Mouse (Mus musculus): ENCODE results near the gene Fgf11. TPM values are rescaled to one million over a fixed set of nuclear protein-coding genes. Genes with fewer than 3 reads are reported as not detected.

Gene Fgf11
- polyA plus RNA-seq, 1 experiment from 2014 or later: 4.4 TPM

- no peak for ATAC-seq (ENCODE audit: insufficient number of reproducible peaks, low FRiP score, low TSS enrichment, low read depth)
- Histone ChIP-seq H3K27me3 (no peaks in the 10 kb centered on the region), H3K4me3 (replicated peaks) (no peak within 1 kb of the TSS), H3K9ac (no peak within 1 kb of the TSS), H3K27ac (replicated peaks) (no peak within 1 kb of the TSS), H3K9me3 (replicated peaks) (no peaks in the 10 kb centered on the region), H3K4me1 (no peaks in the 10 kb centered on the region), H3K36me3 (no peaks in the 10 kb centered on the region), H3K4me2 (replicated peaks) (no peak within 1 kb of the TSS)
- 61% methylated on average over 10 of the region's 10 CpGs for WGBS
Observed at GRCm38 (mm10) chr11:69815155-69815554, 13.5 kb upstream of the Fgf11 start, which contains the start of gene Gm39566. Gene Gm39566 (minus strand): TSS chr11:69815298.

DNA sequence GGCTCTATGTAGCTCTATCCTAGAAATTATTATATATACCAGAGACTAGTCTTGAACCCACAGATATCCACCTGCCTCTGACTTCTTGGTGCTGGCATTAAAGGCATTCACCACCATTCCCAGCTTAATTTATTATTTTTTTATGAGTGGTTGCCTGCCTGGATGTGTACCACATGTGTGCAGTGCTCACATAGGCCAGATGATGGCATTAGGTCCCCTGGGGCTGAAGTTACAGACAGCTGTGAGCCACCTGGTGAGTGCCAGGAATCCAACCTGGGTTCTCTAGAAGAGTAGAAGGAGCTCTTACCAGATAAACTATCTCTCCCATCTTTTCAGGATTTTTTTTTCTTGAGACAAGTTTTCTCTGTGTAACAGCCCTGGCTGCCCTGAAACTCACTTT, 8.6 kb upstream of the Fgf11 start:
- Histone ChIP-seq H3K9me3 (replicated peaks) (no peaks in the 10 kb centered on the region), H3K9ac (no peak overlapping the region), H3K4me1 (no peaks in the 10 kb centered on the region), H3K27ac (replicated peaks) (no peak overlapping the region), H3K4me2 (replicated peaks) (no peak overlapping the region), H3K36me3 (no peaks in the 10 kb centered on the region), H3K27me3 (peaks cover 5% of the 10 kb centered on the region; the same call in 1 of the 2 replicates), H3K4me3 (replicated peaks) (no peak overlapping the region)
- no peak for ATAC-seq (ENCODE audit: insufficient number of reproducible peaks, low FRiP score, low TSS enrichment, low read depth)

GRCm38 (mm10) chr11:69807641-69808040, 6.0 kb upstream of the Fgf11 start:
- peaks cover 26% of the 10 kb centered on the region for H3K4me1 ChIP-seq
- 68% methylated on average over 2 of the region's 2 CpGs for WGBS
- H3K9me3 ChIP-seq (replicated peaks): no peaks in the 10 kb centered on the region
- H3K27me3 ChIP-seq: peaks cover 17% of the 10 kb centered on the region
- no peak overlapping the region for H3K9ac ChIP-seq
- no peak overlapping the region for H3K4me2 ChIP-seq (replicated peaks)
- H3K27ac ChIP-seq (replicated peaks): no peak overlapping the region
- H3K4me3 ChIP-seq (replicated peaks): no peak overlapping the region
- no peaks in the 10 kb centered on the region for H3K36me3 ChIP-seq
- no peak for ATAC-seq (ENCODE audit: insufficient number of reproducible peaks, low FRiP score, low TSS enrichment, low read depth)

DNA sequence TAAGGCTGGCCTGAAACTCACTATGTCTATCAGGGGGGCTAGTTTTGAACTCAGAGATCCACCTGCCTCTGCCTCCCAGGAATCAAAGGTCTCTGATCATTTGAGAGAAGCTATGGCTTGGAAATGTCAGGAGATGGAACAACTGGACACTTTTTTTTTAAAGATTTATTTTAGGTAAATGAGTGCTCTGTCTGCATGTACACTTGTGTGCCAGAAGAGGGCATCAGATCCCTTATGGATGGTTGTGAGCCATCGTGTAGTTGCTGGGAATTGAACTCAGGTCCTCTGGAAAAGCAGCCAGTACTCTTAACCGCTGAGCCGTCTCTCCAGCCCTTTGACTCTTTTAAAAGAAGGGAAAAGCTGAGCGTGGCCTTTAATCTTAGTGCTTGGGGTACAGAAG, 4.7 kb upstream of the Fgf11 start:
- peaks cover 22% of the 10 kb centered on the region for H3K27me3 ChIP-seq
- WGBS: 74% methylated on average over 4 of the region's 4 CpGs

GRCm38 (mm10) chr11:69804972-69805909, 3.6 kb upstream of the Fgf11 start, which contains the start of gene Tmem102:
Gene Tmem102 (minus strand): TSS chr11:69805624.
- peaks cover 22% of the 10 kb centered on the region for H3K27me3 ChIP-seq
- H3K4me1 ChIP-seq: peaks cover 50% of the 10 kb centered on the region
- WGBS: 9% methylated on average over 29 of the region's 29 CpGs
- peak within 1 kb of the TSS; percentile 97 for H3K4me2 ChIP-seq (replicated peaks)
- H3K27ac ChIP-seq (replicated peaks): no peak within 1 kb of the TSS
- H3K9me3 ChIP-seq (replicated peaks): no peaks in the 10 kb centered on the region
- H3K9ac ChIP-seq: peak within 1 kb of the TSS; percentile 12; the same call in 1 of the 2 replicates
- H3K36me3 ChIP-seq: no peaks in the 10 kb centered on the region
- no peak for ATAC-seq (ENCODE audit: insufficient number of reproducible peaks, low FRiP score, low TSS enrichment, low read depth)
- peak within 1 kb of the TSS; percentile 63 for H3K4me3 ChIP-seq (replicated peaks)

More for the DNA sequence above, 4.7 kb upstream of the Fgf11 start:
- no peak overlapping the region for H3K4me2 ChIP-seq (replicated peaks)
- no peak overlapping the region for H3K4me3 ChIP-seq (replicated peaks)
- peaks cover 39% of the 10 kb centered on the region for H3K4me1 ChIP-seq
- H3K27ac ChIP-seq (replicated peaks): no peak overlapping the region
- H3K36me3 ChIP-seq: no peaks in the 10 kb centered on the region
- ATAC-seq (ENCODE audit: insufficient number of reproducible peaks, low FRiP score, low TSS enrichment, low read depth): no peak
- H3K9ac ChIP-seq: no peak overlapping the region
- H3K9me3 ChIP-seq (replicated peaks): no peaks in the 10 kb centered on the region

DNA sequence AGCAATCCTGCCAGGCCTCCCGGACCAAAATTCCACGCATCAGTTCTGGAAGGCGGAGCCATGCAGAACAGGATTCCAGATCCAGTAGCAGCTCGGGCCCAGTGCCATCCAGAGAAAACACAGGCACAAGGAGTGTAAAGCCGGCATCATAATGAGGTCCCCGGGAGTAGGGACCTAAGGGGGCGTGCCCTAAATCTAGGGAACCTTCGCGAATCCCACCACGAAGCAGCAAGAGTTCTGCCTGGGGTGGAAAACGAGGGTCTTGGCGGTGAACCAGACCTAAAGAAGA, 2.9 kb upstream of the Fgf11 start:
- WGBS: 4% methylated on average over 12 of the region's 12 CpGs
- Histone ChIP-seq H3K36me3 (no peaks in the 10 kb centered on the region), H3K27ac (replicated peaks) (no peak overlapping the region), H3K9me3 (replicated peaks) (no peaks in the 10 kb centered on the region), H3K4me2 (replicated peaks) (peak overlapping the region; percentile 97), H3K4me1 (peaks cover 57% of the 10 kb centered on the region), H3K27me3 (peaks cover 22% of the 10 kb centered on the region), H3K4me3 (replicated peaks) (peak overlapping the region; percentile 63), H3K9ac (peak overlapping the region; percentile 12; the same call in 1 of the 2 replicates)
- no peak for ATAC-seq (ENCODE audit: insufficient number of reproducible peaks, low FRiP score, low TSS enrichment, low read depth)

DNA sequence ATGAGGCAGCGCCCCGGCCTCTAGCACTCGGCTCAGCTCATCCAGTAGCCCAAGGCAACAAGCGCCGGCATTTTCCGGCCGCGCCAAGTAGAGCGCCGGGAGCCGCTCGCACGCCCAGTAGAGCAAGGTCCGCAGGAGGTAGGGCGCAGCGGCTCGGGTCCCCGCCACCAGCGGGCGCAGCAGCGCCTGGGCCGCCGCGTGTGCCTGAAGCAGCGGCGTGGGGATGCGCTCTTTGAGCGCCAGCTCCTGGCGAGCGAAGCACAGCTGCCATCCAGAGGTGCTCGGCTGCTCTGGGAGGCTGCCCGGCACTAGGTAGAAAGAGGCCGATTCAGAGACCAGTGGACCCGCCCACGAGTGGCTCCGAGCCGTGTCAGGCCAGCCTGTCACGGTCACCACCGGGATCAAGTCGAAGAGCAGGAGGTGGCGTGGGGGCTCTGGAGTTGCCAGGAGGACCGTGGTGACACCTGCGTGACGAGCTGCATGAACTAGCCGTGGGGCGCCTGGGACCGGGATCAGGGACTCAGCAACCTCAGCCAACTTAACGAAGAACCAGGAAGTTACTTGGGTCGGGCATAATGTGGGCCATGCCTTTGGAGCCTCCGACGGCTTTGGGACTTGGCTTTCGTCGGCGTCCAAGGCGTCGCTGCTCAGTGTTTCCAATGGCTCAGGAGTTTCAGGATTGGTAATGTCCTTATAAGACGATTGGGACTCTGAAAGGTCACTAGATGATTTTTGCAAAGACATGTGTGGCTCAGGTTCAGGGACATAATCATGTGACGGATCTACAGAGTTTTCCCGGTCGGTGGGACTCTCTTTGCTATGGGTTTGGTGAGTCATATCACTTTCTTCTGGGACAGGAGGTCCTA, 2.4 kb upstream of the Fgf11 start:
- 2% methylated on average over 60 of the region's 60 CpGs for WGBS
- peaks cover 62% of the 10 kb centered on the region for H3K4me1 ChIP-seq
- peak; percentile 39 for ATAC-seq (ENCODE audit: insufficient number of reproducible peaks, low FRiP score, low TSS enrichment, low read depth)
- H3K27ac ChIP-seq (replicated peaks): peak overlapping the region; percentile 77
- H3K9ac ChIP-seq: peak overlapping the region; percentile 55
- peak overlapping the region; percentile 63 for H3K4me3 ChIP-seq (replicated peaks)
- H3K36me3 ChIP-seq: no peaks in the 10 kb centered on the region
- H3K4me2 ChIP-seq (replicated peaks): peak overlapping the region; percentile 97
- peaks cover 22% of the 10 kb centered on the region for H3K27me3 ChIP-seq
- H3K9me3 ChIP-seq (replicated peaks): no peaks in the 10 kb centered on the region

- H3K9me3 ChIP-seq (replicated peaks): no peaks in the 10 kb centered on the region
- H3K4me2 ChIP-seq (replicated peaks): peak overlapping the region; percentile 97
- H3K27ac ChIP-seq (replicated peaks): peak overlapping the region; percentile 77
- H3K36me3 ChIP-seq: no peaks in the 10 kb centered on the region
- peaks cover 62% of the 10 kb centered on the region for H3K4me1 ChIP-seq
- peaks cover 22% of the 10 kb centered on the region for H3K27me3 ChIP-seq
- WGBS: 5% methylated on average over 12 of the region's 12 CpGs
- peak overlapping the region; percentile 55 for H3K9ac ChIP-seq
- peak overlapping the region; percentile 63 for H3K4me3 ChIP-seq (replicated peaks)
- ATAC-seq (ENCODE audit: insufficient number of reproducible peaks, low FRiP score, low TSS enrichment, low read depth): no peak
Observed at GRCm38 (mm10) chr11:69803328-69803727, 1.7 kb upstream of the Fgf11 start.

DNA sequence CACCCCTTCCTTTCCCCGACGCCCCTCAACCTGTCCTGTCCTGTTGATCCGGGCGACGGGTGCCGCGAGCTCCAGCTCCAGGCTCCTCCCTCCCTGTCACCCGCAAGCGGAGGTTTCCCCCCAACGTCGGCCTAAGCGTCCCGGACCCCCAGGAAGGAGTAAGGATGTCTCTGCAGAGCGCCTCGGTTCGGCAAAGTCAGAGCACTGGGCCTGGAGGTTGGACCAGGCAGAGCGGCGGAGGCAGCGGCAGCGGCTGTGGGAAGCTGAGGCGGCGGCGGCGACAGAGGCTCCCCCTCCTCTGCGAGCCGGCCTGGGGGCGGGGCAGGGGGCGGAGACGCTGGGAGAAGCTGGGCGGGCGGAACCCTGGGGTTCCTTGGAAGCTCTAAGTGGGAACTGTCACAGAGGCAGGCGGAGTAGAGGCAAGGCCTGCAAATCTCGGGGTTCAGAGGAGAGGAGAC, 1.0 kb upstream of the Fgf11 start:
- H3K4me2 ChIP-seq (replicated peaks): peak overlapping the region; percentile 97
- no peaks in the 10 kb centered on the region for H3K36me3 ChIP-seq
- under 1% methylated on average over 31 of the region's 33 CpGs for WGBS
- H3K9ac ChIP-seq: peak overlapping the region; percentile 54
- peak overlapping the region; percentile 77 for H3K27ac ChIP-seq (replicated peaks)
- peak; percentile 64 for ATAC-seq (ENCODE audit: insufficient number of reproducible peaks, low FRiP score, low TSS enrichment, low read depth)
- H3K4me1 ChIP-seq: peaks cover 62% of the 10 kb centered on the region
- peak overlapping the region; percentile 63 for H3K4me3 ChIP-seq (replicated peaks)
- peaks cover 26% of the 10 kb centered on the region for H3K27me3 ChIP-seq
- H3K9me3 ChIP-seq (replicated peaks): no peaks in the 10 kb centered on the region

GRCm38 (mm10) chr11:69800392-69801197, 1.1 kb downstream of the Fgf11 start:
- Histone ChIP-seq H3K36me3 (no peaks in the 10 kb centered on the region), H3K4me1 (peaks cover 67% of the 10 kb centered on the region), H3K4me3 (replicated peaks) (peak overlapping the region; percentile 63), H3K27ac (replicated peaks) (peak overlapping the region; percentile 77), H3K27me3 (peaks cover 26% of the 10 kb centered on the region), H3K4me2 (replicated peaks) (peak overlapping the region; percentile 97), H3K9me3 (replicated peaks) (no peaks in the 10 kb centered on the region), H3K9ac (peak overlapping the region; percentile 35)
- peak; percentile 20; the same call in 1 of the 2 replicates for ATAC-seq (ENCODE audit: insufficient number of reproducible peaks, low FRiP score, low TSS enrichment, low read depth)
- WGBS: under 1% methylated on average over 33 of the region's 36 CpGs

Data from embryonic facial prominence, embryonic 15.5 days (tissue).